Mouse (Mus musculus) cortical plate, adult 2 months (tissue): ENCODE measurements around the gene 2810459M11Rik.
"Not testable (repeated sequence)": the region's sequence is repeated elsewhere in the genome, so short reads cannot be mapped to it uniquely, and the experiment has no call there.

ENCODE experiments used
- CTCF ChIP-seq: fragments of 200-500 bp; IDR thresholded peaks from 2 replicates; pipeline ENCODE4 v1.5.1; 2011; ENCODE audit warnings: mild to moderate bottlenecking, control low read depth, low read length; ENCODE audit not compliant: insufficient read depth; ENCODE audit errors: extremely low read depth
- POLR2A ChIP-seq: fragments of 200-500 bp; IDR thresholded peaks from 2 replicates; pipeline ENCODE4 v1.6.1; 2011; ENCODE audit warnings: mild to moderate bottlenecking, low read length, control low read depth; ENCODE audit not compliant: insufficient read depth; ENCODE audit errors: extremely low read depth

DNA sequence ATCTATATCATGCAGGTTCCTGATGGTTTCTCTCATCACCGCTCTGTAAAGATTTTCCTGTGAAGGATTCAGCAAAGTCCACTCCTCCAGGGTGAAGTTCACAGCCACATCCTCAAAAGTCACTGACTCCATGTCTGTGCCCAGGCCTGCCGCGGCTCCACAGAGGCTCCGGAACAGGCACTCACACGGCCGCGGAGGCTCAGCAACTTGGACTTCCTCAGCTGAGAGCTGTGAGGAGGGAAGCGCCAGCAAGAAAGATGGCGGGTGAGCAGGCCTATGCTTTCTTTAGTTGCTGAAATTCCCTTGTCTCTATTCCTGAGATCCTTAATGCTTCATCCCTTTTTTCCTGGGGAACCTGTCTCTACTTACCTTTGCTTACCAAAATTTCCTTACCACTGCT lies 29.9 kb upstream of the 2810459M11Rik start:
- TF ChIP-seq CTCF, POLR2A: not testable (repeated sequence)
